Mouse (Mus musculus): ENCODE measurements at regions not wholly inside any gene's neighbourhood (a gene's known extent, or its start where the extent isn't known, plus 50 kb on each side); places are given as distances from the start of the nearest gene placed in this dataset.
A peak's percentile ranks its signal among the peaks of the same experiment; 100 is the strongest.

DNA sequence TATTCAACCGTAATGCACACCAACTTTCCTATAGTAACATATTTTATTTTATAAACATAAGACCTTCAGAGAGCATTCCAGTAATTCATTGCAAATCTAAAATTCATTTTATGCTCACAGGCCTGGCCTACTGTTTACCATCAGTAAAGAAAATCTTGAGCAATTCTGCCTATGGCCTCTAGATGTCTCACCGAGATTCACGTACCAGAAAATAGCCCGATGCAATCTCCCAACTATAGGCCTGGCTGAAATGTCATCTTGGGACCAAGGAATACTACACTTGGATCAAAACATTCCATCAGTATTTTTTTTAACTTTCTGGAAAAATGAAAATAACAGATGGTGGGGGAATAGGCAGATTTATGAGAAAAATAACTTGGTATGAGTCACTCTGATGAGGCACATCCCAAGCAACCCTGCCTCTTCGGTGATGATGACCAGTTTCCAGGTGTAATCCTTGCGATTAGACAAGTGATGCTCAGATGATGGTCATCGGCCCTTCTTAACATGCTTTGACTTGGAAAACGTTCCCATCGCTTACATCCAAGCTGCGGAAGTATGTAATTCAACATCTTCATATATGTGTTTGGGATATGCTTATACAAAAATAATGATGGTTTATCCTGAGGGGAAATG, 439.9 kb downstream of the Nyap2 start:
- 52% methylated on average over 10 of the region's 10 CpGs for whole genome bisulfite sequencing
- ATAC-seq (ENCODE audit: extremely low read depth, insufficient number of reproducible peaks, low FRiP score, low TSS enrichment), result no peak

DNA sequence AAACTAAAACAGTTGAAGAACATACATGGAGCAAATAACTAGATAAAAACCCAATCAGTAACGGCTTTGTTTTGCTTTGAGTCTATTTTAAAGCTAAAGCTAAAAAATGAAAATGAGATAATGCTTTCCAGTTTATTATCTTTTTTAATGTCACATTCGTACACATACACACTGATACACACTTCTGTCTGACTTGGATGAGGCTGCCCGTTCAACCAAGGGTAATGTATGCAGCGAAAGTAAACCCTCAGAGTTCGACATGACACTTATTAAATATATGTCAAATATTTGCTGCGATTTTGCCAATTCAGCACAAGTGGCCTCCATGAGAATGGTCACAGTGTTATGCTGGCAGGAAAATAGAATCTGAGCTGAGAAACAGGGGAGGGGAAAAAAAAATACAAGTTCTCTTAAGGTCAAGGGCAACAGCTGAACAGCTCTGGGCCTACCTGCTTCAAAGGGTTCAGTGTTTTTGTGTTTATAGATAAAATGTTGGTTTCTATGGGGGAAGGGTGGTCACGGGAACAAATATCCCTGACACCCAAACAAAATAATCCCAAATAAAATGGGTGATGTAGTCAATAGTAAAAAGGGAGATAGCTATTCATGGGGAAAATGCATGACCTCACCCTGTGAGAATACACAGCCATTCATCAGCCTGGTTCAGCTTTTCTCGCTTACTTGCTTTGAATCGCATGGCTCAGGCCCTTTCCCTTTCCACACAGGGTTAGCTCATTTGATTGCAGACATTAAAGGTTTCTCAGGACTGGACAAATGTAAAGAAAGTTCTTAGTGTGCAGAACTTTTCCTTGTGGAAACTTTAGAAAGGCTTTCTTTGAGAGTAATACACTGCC, 443.9 kb downstream of the Nyap2 start:
- no peak for ATAC-seq (ENCODE audit: extremely low read depth, insufficient number of reproducible peaks, low FRiP score, low TSS enrichment)
- H3K27ac ChIP-seq (replicated peaks), result 0 out of 2 replicates have a peak overlapping the region, but pooled peaks have one; percentile 8
- H3K4me1 ChIP-seq, result peaks cover 14% of the 10 kb centered on the region
- no peaks in the 10 kb centered on the region for H3K27me3 ChIP-seq (replicated peaks)
- no peaks in the 10 kb centered on the region for H3K9me3 ChIP-seq
- 66% methylated on average over 9 of the region's 9 CpGs for WGBS
- H3K4me2 ChIP-seq, result no peak overlapping the region
- no peak overlapping the region for H3K4me3 ChIP-seq
- no peak overlapping the region for H3K9ac ChIP-seq
- H3K36me3 ChIP-seq, result no peaks in the 10 kb centered on the region

More for the DNA sequence above, 439.9 kb downstream of the Nyap2 start:
- Histone ChIP-seq H3K9me3 (no peaks in the 10 kb centered on the region), H3K4me1 (peaks cover 14% of the 10 kb centered on the region), H3K36me3 (no peaks in the 10 kb centered on the region), H3K9ac (no peak overlapping the region), H3K4me2 (no peak overlapping the region), H3K27ac (replicated peaks) (no peak overlapping the region), H3K27me3 (replicated peaks) (no peaks in the 10 kb centered on the region), H3K4me3 (no peak overlapping the region)

DNA sequence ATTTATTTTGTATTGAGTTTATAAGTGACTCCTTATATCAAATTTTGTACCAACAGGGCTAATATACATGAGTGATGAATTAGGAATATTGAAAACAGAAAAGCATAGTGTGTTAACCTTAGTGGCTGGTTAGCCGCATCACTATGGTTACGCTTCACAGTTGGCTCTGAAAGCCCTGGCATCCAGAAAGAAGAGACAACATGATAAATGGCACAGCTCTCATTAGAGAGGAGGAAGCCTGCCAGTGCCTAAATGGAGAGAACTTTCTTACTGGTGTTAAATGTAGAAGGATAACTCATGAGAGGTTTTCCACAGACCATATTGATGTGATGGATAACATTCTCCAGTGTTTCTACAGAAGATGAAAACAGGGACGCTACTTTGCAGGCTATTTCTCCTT, 446.2 kb downstream of the Nyap2 start:
- Histone ChIP-seq H3K36me3 (no peaks in the 10 kb centered on the region), H3K4me2 (no peak overlapping the region), H3K9ac (no peak overlapping the region), H3K27me3 (replicated peaks) (no peaks in the 10 kb centered on the region), H3K4me1 (peaks cover 14% of the 10 kb centered on the region), H3K4me3 (no peak overlapping the region), H3K9me3 (no peaks in the 10 kb centered on the region), H3K27ac (replicated peaks) (no peak overlapping the region)
- WGBS, result 68% methylated on average over 3 of the region's 3 CpGs
- no peak for ATAC-seq (ENCODE audit: extremely low read depth, insufficient number of reproducible peaks, low FRiP score, low TSS enrichment)

DNA sequence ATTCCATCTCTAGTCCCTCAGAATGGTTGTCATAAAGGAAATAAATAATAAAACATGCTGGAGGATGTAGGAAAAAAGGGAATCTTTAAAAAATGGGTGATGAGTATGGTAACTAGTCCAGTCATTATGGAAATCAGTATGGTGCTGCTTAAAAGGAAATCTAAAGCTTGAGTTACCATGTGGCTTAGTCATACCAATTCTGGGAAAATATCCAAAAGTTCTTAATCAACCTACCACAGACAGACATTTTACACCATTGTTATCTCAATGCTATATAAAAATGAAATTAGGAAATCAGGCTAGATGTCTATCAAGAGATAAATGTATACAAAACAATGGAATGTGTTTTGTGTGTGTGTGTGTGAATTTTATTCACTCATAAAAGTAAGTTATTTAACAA, 449.1 kb downstream of the Nyap2 start:
- H3K27me3 ChIP-seq (replicated peaks), result no peaks in the 10 kb centered on the region
- no peaks in the 10 kb centered on the region for H3K36me3 ChIP-seq
- no peak overlapping the region for H3K9ac ChIP-seq
- H3K9me3 ChIP-seq, result no peaks in the 10 kb centered on the region
- H3K4me1 ChIP-seq, result peaks cover 9% of the 10 kb centered on the region; the same call in 1 of the 2 replicates
- no peak for ATAC-seq (ENCODE audit: extremely low read depth, insufficient number of reproducible peaks, low FRiP score, low TSS enrichment)
- H3K4me2 ChIP-seq, result no peak overlapping the region
- no peak overlapping the region for H3K27ac ChIP-seq (replicated peaks)
- no peak overlapping the region for H3K4me3 ChIP-seq

DNA sequence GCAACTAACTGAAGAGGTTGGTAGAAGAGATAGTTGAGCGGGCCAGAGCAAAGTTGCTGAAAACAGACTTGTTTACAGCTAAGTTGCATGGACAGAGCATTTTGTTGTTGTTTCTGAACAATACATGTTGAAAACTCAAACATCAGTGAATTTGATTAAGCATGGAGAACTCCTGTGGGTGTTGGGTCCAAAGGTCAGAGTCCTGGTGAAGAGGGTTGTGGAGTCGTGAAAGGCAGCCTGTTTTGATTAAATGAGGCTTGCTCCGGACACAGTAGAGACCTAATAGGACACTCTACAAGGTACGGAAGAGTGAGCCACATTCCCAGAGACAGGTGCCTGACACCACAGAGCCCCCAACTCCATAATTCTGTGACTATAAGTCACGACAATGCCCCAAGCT, 461.1 kb downstream of the Nyap2 start:
- no peak overlapping the region for H3K27ac ChIP-seq (replicated peaks)
- 57% methylated on average over 5 of the region's 5 CpGs for WGBS
- no peak overlapping the region for H3K9ac ChIP-seq
- no peaks in the 10 kb centered on the region for H3K27me3 ChIP-seq (replicated peaks)
- H3K9me3 ChIP-seq, result no peaks in the 10 kb centered on the region
- H3K4me3 ChIP-seq, result no peak overlapping the region
- H3K4me2 ChIP-seq, result no peak overlapping the region
- H3K4me1 ChIP-seq, result no peaks in the 10 kb centered on the region
- H3K36me3 ChIP-seq, result no peaks in the 10 kb centered on the region
- no peak for ATAC-seq (ENCODE audit: extremely low read depth, insufficient number of reproducible peaks, low FRiP score, low TSS enrichment)

DNA sequence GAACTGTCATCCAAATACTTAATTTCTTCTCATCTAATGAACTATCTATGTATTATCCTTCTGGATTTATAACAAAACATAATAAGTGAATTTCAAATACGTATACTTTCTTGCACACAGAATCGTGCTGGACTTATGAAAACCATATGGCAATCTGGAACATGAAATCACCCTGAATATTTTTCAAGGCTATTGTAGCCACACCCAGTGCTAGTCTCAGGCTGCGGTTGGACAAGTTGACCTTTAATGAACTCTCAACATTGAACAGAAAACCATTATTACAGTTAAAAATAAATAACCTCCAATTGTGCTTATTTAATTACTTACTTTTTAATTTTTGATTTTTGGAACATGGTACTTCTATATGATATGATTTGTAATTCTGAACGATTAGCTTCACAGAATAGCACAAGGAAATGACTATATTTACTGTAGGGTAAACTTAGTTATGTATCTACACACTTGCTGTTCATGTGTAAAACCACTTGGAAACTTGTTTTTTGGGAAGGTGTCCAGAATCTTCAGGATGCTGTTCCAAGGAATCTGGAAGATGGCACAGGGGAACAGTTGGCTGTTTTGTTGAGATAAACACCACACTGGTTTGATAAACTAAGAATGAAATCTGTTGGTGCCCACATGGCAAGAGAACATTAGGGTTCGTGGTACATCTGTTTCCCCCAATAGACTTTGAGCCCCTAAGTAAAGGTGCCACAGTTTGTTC, 463.0 kb downstream of the Nyap2 start:
- H3K4me3 ChIP-seq, result no peak overlapping the region
- no peak for ATAC-seq (ENCODE audit: extremely low read depth, insufficient number of reproducible peaks, low FRiP score, low TSS enrichment)
- H3K9ac ChIP-seq, result no peak overlapping the region
- H3K4me1 ChIP-seq, result no peaks in the 10 kb centered on the region
- WGBS, result 76% methylated on average over 5 of the region's 5 CpGs
- H3K27me3 ChIP-seq (replicated peaks), result no peaks in the 10 kb centered on the region
- no peaks in the 10 kb centered on the region for H3K9me3 ChIP-seq
- no peaks in the 10 kb centered on the region for H3K36me3 ChIP-seq
- H3K4me2 ChIP-seq, result no peak overlapping the region
- no peak overlapping the region for H3K27ac ChIP-seq (replicated peaks)

DNA sequence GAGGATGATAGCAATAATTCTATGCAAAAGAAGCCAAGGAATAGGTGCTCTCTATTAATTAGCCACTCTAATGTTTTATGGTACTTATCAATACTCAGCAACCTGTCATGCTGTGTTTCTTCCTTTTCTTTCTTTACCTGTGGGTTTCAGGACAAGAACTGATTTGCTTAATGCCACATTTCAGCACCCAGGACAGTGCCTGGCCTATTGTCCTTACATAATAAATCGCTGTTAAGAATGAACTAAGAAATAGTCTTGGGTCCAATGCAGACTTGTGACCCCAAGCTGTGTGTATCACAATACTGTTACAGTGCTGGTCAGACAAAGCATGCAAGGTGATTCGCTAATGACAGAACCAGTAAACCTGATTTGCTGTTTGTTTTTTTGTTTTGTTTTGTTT, 472.2 kb downstream of the Nyap2 start:
- Histone ChIP-seq H3K9ac (no peak overlapping the region), H3K4me3 (no peak overlapping the region), H3K27me3 (replicated peaks) (no peaks in the 10 kb centered on the region), H3K9me3 (no peaks in the 10 kb centered on the region), H3K27ac (replicated peaks) (no peak overlapping the region), H3K4me1 (peaks cover 5% of the 10 kb centered on the region; the same call in 1 of the 2 replicates), H3K36me3 (no peaks in the 10 kb centered on the region), H3K4me2 (no peak overlapping the region)
- 58% methylated on average over 2 of the region's 2 CpGs for WGBS
- ATAC-seq (ENCODE audit: extremely low read depth, insufficient number of reproducible peaks, low FRiP score, low TSS enrichment), result no peak

DNA sequence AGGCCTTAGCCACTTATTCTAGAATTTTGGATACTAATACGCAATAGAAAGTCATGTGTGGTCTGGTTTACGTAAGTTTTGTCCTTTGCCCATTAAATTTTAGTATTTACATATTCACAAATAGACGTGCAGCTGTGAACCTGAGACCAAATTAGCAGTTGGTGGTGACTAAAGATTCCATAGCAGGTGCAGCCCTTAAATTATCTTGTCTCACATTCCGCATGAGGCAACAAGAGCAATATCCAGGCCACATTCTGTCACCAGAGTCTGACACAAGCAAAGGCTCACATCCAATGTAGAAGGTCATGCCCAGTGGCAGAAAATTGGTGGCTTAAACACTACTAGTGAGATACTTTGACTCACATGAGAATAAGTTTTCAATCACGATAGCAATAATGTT, 473.0 kb downstream of the Nyap2 start:
- Histone ChIP-seq H3K9ac (no peak overlapping the region), H3K27me3 (replicated peaks) (no peaks in the 10 kb centered on the region), H3K27ac (replicated peaks) (no peak overlapping the region), H3K4me1 (peaks cover 5% of the 10 kb centered on the region; the same call in 1 of the 2 replicates), H3K4me3 (no peak overlapping the region), H3K9me3 (no peaks in the 10 kb centered on the region), H3K36me3 (no peaks in the 10 kb centered on the region), H3K4me2 (no peak overlapping the region)
- WGBS, result 75% methylated on average over 5 of the region's 5 CpGs
- ATAC-seq (ENCODE audit: extremely low read depth, insufficient number of reproducible peaks, low FRiP score, low TSS enrichment), result no peak

DNA sequence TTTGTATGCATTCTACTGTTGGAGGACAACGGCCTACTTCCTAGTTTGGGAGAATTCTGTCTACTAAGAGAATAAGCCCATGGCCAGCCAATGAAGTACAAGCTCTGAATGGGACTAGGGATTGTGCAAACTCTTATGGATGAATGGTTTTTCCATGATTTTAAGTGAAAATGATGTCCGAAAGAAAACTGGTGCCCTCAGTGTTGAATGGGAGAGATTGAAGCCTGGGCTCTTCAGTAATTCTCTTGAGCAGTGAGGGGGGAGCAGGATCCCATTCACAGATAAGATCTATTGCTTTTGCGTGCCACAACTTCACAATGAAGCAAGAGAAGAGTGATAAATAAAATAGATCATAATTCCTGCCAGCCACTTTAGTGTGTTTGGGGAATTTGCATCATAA, 476.0 kb downstream of the Nyap2 start:
- Histone ChIP-seq H3K4me1 (no peaks in the 10 kb centered on the region), H3K27ac (replicated peaks) (no peak overlapping the region), H3K36me3 (no peaks in the 10 kb centered on the region), H3K4me2 (no peak overlapping the region), H3K27me3 (replicated peaks) (no peaks in the 10 kb centered on the region), H3K9ac (no peak overlapping the region), H3K9me3 (no peaks in the 10 kb centered on the region), H3K4me3 (no peak overlapping the region)
- WGBS, result 74% methylated on average over 3 of the region's 3 CpGs
- ATAC-seq (ENCODE audit: extremely low read depth, insufficient number of reproducible peaks, low FRiP score, low TSS enrichment), result no peak

DNA sequence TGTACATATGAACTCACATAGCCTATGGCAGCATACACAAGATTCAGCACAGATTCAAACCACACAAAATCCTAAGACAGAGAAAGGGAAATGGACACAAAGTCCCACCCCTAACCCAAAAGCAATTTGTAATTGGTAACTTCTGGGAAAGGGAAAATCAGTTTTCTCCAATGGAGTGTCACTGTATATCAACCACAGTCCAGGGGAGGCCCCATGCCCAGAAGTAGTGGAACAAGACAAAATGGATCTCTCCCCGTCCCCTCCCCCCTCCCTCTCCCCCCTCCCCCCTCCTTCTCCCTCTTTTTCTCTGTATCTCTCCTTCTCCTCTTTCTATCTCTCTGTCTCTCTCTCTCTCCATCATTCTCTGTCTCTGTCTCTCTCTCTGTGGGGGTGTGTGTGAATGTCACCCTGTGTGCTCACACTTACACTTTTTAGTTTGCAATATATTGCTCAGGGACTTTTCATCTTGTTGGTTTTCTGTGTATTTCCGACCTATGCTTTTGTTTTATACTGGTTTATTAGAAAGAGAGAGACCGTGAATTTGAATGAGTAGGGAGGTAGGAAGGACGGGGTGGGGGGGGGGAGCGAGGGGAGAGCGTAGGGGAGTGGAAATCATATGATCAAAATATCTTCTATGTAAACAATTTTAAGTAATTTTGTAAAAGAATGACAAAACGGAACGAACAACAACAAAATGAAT, 500.4 kb downstream of the Nyap2 start:
- no peak overlapping the region for H3K9ac ChIP-seq
- H3K4me1 ChIP-seq, result no peaks in the 10 kb centered on the region
- no peak overlapping the region for H3K4me2 ChIP-seq
- H3K9me3 ChIP-seq, result no peaks in the 10 kb centered on the region
- no peaks in the 10 kb centered on the region for H3K36me3 ChIP-seq
- ATAC-seq (ENCODE audit: extremely low read depth, insufficient number of reproducible peaks, low FRiP score, low TSS enrichment), result no peak
- no peaks in the 10 kb centered on the region for H3K27me3 ChIP-seq (replicated peaks)
- WGBS, result 79% methylated on average over 8 of the region's 8 CpGs
- H3K27ac ChIP-seq (replicated peaks), result no peak overlapping the region
- H3K4me3 ChIP-seq, result no peak overlapping the region

DNA sequence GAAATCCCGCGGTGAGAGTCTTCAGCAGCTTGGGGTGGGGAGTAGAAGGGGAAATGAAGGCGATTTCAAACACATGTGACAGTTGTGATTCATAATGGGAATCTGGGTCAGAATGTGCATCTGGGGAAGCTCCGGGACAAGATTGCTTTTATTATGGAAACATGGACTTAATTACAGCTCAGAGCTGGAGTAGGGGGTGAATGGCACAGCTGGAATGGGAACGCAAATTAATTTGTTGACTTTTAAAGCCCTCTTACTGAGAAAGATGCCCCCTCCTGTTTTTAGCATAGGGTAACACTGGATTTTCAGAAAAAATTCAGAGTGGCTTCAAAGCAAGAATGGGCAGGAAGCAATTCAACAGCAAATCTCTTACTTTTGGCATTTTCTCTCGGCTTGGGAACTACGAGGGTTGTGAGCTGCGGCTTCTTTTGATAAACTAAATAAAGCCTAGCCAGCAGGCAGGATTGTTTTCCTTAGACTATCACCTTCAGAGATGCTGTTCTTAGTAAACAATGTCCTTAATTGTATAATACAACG, 501.0 kb downstream of the Nyap2 start:
- H3K27me3 ChIP-seq (replicated peaks), result no peaks in the 10 kb centered on the region
- no peak overlapping the region for H3K9ac ChIP-seq
- ATAC-seq (ENCODE audit: extremely low read depth, insufficient number of reproducible peaks, low FRiP score, low TSS enrichment), result no peak
- no peaks in the 10 kb centered on the region for H3K4me1 ChIP-seq
- no peaks in the 10 kb centered on the region for H3K36me3 ChIP-seq
- H3K27ac ChIP-seq (replicated peaks), result no peak overlapping the region
- 67% methylated on average over 9 of the region's 9 CpGs for WGBS
- H3K4me3 ChIP-seq, result no peak overlapping the region
- H3K9me3 ChIP-seq, result no peaks in the 10 kb centered on the region
- H3K4me2 ChIP-seq, result no peak overlapping the region

Measured in heart, embryonic 13.5 days (tissue).